Mouse (Mus musculus) lung, postnatal 0 days (tissue): ENCODE results near the gene Ptger4. TPM values are rescaled to one million over a fixed set of nuclear protein-coding genes. Genes with fewer than 3 reads are reported as not detected.

Experiments
- ATAC-seq: fragments of 200-750 bp; cut with Nextera tagmentation; 2 replicates; pipeline ENCODE4 v1.8.0; 2017; ENCODE audit warnings: moderate library complexity
- DNase-seq: peaks from one replicate; pipeline ENCODE4 v3.0.0-alpha.2; 2016; ENCODE audit warnings: low spot score
- H3K27ac ChIP-seq: fragments of 300-500 bp; sonication (generic); 2 replicates; pipeline ENCODE4 v1.5.1; 2014; ENCODE audit warnings: antibody characterized with exemption, mild to moderate bottlenecking, low read length, mixed read lengths
- H3K27me3 ChIP-seq: fragments of 300-500 bp; sonication (generic); replicated peaks from 2 replicates; pipeline ENCODE4 v1.6.1; 2014; ENCODE audit warnings: low read length, mixed read lengths; ENCODE audit not compliant: insufficient read depth
- H3K36me3 ChIP-seq: fragments of 300-500 bp; sonication (generic); 2 replicates; pipeline ENCODE4 v1.6.1; 2014; ENCODE audit warnings: low read length, mixed read lengths; ENCODE audit not compliant: insufficient read depth
- H3K4me1 ChIP-seq: fragments of 300-500 bp; sonication (generic); 2 replicates; pipeline ENCODE4 v1.6.1; 2014; ENCODE audit warnings: antibody characterized with exemption, low read depth, low read length, mixed read lengths; ENCODE audit not compliant: insufficient read depth
- H3K4me2 ChIP-seq: fragments of 300-500 bp; sonication (generic); replicated peaks from 2 replicates; pipeline ENCODE4 v1.6.1; 2014; ENCODE audit warnings: low read depth, mild to moderate bottlenecking, low read length, moderate library complexity, mixed read lengths
- H3K4me3 ChIP-seq: fragments of 300-500 bp; sonication (generic); 2 replicates; pipeline ENCODE4 v1.5.1; 2014; ENCODE audit warnings: low read depth, low read length
- H3K9ac ChIP-seq: fragments of 300-500 bp; sonication (generic); replicated peaks from 2 replicates; pipeline ENCODE4 v1.6.1; 2014; ENCODE audit warnings: low read depth, mild to moderate bottlenecking
- H3K9me3 ChIP-seq: fragments of 300-500 bp; sonication (generic); 2 replicates; pipeline ENCODE4 v1.6.1; 2016; ENCODE audit warnings: low read length, mixed read lengths
- CTCF ChIP-seq: IDR thresholded peaks from 2 replicates; pipeline ENCODE4 v1.5.1; 2016; ENCODE audit warnings: antibody characterized with exemption, mild to moderate bottlenecking
- EP300 ChIP-seq: IDR thresholded peaks from 2 replicates; pipeline ENCODE4 v1.6.1; 2016; ENCODE audit warnings: antibody characterized with exemption, mild to moderate bottlenecking, control low read depth
- WGBS: fragments of 180-500 bp; shearing (Covaris S2); extraction: QIAGEN DNeasy Blood & Tissue Kit; methylation state at CpG from one replicate; pipeline ENCODE4 v1.1.7; 2014; 5-methylcytosine and 5-hydroxymethylcytosine counted together
- polyA plus RNA-seq: library from polyadenylated mRNA; unstranded; fragments of >200 nt; fragmentation: Nextera tagmentation; extraction: Ambion mirVana; gene quantifications from 2 replicates; pipeline ENCODE4 v1.2.1, GENCODE M21; 2015

Ptger4 gene
- polyA plus RNA-seq, 1 experiment from 2014 or later, result 4.2 TPM

DNA sequence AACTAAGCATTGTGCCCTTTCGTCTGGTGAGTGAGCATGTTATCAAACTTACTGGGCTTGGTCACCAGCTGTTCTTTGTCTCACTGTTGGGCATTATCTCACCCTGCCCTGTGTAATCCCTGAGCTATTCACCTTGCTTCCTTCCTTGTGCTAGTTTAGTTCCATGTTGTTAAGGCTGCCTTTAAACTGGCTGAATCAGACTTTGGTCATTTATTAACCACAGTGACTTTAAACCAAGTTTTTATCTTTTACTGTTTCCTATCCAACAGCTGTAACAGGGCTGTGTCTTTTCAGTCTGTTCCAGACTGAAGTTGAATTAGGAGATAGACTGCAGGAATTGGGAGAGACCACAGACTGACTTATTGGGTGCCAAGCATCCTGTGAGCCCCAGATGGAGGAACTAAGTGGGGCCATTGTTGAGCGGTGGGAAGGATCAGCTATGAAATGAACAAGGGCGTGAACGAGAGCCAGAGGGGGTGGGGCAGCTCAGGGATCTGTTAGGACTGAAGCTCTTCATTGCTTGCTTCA lies 47.9 kb downstream of the Ptger4 start:
- peak; percentile 24 for DNase-seq
- no peaks in the 10 kb centered on the region for H3K9me3 ChIP-seq
- H3K9ac ChIP-seq, result no peak overlapping the region
- no peak overlapping the region for H3K4me2 ChIP-seq
- 29% methylated on average over 4 of the region's 4 CpGs for WGBS
- no peaks in the 10 kb centered on the region for H3K36me3 ChIP-seq
- H3K4me1 ChIP-seq, result no peaks in the 10 kb centered on the region
- H3K27ac ChIP-seq, result no peak overlapping the region
- no peak overlapping the region for H3K4me3 ChIP-seq
- TF ChIP-seq EP300, result no peak
- no peak for TF ChIP-seq CTCF
- peak; percentile 44; the same call in 1 of the 2 replicates for ATAC-seq
- H3K27me3 ChIP-seq, result no peaks in the 10 kb centered on the region

GRCm38 (mm10) chr15:5194931-5195330 lies 49.1 kb downstream of the Ptger4 start:
- ATAC-seq, result no peak
- DNase-seq, result no peak
- 87% methylated on average over 9 of the region's 9 CpGs for WGBS
- no peaks in the 10 kb centered on the region for H3K4me1 ChIP-seq
- 0 out of 2 replicates have a peak, but pooled peaks cover 2% of the 10 kb centered on the region for H3K36me3 ChIP-seq
- H3K27ac ChIP-seq, result no peak overlapping the region
- H3K4me2 ChIP-seq, result no peak overlapping the region
- no peak overlapping the region for H3K9ac ChIP-seq
- no peak overlapping the region for H3K4me3 ChIP-seq
- no peaks in the 10 kb centered on the region for H3K27me3 ChIP-seq
- no peaks in the 10 kb centered on the region for H3K9me3 ChIP-seq
- TF ChIP-seq EP300, result no peak
- no peak for TF ChIP-seq CTCF

DNA sequence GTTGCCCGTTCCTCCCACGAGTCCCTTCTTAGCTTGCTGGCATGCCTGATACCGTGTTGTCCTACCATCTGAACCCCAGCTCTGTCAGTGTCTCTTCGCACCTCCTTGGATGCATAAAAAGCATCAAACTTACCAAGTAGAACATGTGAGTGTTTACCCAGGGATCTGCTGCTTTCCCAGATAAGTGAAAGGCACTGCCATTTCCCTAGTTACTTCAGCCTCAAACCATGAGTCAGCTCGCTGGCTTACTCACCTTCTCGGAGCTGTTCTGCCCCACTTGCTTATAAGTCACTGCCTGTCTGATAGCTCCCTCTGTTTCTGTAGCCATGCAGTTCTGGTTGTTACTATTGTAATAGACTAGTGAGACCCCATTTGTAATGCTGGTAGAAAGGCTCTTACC lies 49.5 kb downstream of the Ptger4 start:
- no peak overlapping the region for H3K4me3 ChIP-seq
- H3K4me1 ChIP-seq, result no peaks in the 10 kb centered on the region
- no peak for DNase-seq
- no peak overlapping the region for H3K9ac ChIP-seq
- no peak for TF ChIP-seq CTCF
- TF ChIP-seq EP300, result no peak
- no peaks in the 10 kb centered on the region for H3K27me3 ChIP-seq
- H3K36me3 ChIP-seq, result 0 out of 2 replicates have a peak, but pooled peaks cover 4% of the 10 kb centered on the region
- ATAC-seq, result no peak
- no peak overlapping the region for H3K27ac ChIP-seq
- 89% methylated on average over 6 of the region's 6 CpGs for WGBS
- no peak overlapping the region for H3K4me2 ChIP-seq
- no peaks in the 10 kb centered on the region for H3K9me3 ChIP-seq

DNA sequence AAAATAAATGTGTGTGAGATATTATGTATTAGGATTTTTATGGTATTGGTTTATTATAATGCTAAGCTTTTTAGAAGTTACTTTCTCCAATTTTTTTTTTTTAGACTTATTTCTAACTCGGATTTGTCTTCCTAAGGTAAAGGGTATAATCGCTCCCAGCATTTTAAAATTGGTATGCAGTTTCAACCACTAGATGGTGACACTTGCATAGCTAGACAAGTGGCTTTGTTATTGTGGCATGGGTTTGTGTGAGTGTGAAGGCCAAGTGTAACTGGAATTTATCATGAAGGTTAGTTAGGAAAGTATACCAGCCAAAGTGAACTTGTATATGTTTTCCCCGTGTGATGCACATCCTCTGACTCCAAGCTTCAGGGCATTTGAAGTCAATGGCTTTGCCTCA lies 50.2 kb downstream of the Ptger4 start:
- no peaks in the 10 kb centered on the region for H3K9me3 ChIP-seq
- no peak overlapping the region for H3K9ac ChIP-seq
- H3K27ac ChIP-seq, result no peak overlapping the region
- TF ChIP-seq EP300 (no peak), CTCF (peak; percentile 69)
- no peak for ATAC-seq
- no peak overlapping the region for H3K4me2 ChIP-seq
- 74% methylated on average over 3 of the region's 3 CpGs for WGBS
- DNase-seq, result peak; percentile 26
- H3K4me1 ChIP-seq, result no peaks in the 10 kb centered on the region
- H3K27me3 ChIP-seq, result no peaks in the 10 kb centered on the region
- H3K4me3 ChIP-seq, result no peak overlapping the region
- H3K36me3 ChIP-seq, result 0 out of 2 replicates have a peak, but pooled peaks cover 4% of the 10 kb centered on the region

DNA sequence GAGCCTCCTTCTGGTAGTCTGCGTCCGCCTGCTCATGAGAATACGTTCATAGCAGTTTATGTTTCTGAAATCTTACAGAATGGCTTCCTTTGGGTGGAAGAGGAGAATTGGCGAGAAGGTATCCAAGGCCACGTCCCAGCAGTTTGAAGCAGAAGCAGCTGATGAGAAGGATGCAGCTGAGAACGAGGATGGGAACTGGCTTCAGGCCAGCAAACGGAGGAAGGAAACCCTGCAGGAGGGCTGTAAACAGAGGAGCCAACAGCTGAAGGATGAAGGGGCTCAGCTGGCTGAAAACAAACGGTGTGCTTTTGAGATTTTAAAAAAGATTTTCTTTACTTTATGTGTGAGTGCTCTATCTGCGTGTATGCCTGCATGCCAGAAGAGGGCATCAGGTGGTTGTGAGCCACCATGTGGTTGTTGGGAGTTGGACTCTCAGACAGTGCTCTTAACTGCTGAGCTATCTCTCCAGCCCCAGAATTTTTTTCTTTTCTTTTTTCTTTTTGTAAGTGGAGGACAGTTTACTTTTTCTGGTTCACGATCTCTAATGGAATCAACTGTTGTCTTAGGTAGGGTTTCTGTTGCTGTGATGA lies 54.4 kb downstream of the Ptger4 start:
- peak; percentile 19 for DNase-seq
- H3K27ac ChIP-seq, result no peak overlapping the region
- 44% methylated on average over 10 of the region's 10 CpGs for WGBS
- ATAC-seq, result no peak
- no peaks in the 10 kb centered on the region for H3K27me3 ChIP-seq
- H3K4me2 ChIP-seq, result no peak overlapping the region
- H3K9ac ChIP-seq, result no peak overlapping the region
- peaks cover 6% of the 10 kb centered on the region; the same call in 1 of the 2 replicates for H3K4me1 ChIP-seq
- H3K4me3 ChIP-seq, result no peak overlapping the region
- 0 out of 2 replicates have a peak, but pooled peaks cover 4% of the 10 kb centered on the region for H3K36me3 ChIP-seq
- TF ChIP-seq CTCF (peak; percentile 41), EP300 (no peak)
- H3K9me3 ChIP-seq, result no peaks in the 10 kb centered on the region

DNA sequence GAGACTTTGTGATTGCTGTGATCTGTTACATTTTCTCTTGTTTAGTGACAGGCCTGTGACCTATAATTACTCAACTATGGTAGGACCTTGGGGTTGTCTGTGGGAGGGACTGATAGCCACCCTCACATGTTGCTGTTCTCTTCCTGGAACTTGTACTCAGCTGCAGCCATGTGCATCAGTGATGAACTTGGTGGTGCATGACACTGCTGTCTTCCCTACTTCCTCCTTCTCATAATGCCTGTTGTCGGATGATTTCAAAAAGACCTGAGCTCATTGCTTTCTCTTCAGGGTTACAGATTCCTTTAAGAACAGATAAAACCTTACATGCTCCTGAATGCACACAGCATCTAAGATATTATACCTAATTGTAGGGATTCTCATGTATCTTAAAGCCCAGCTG lies 56.0 kb downstream of the Ptger4 start:
- WGBS, result 100% methylated on average over 1 of the region's 1 CpGs
- ATAC-seq (no peak), DNase-seq (no peak)
- H3K9ac ChIP-seq, result no peak overlapping the region
- no peak overlapping the region for H3K4me2 ChIP-seq
- peaks cover 6% of the 10 kb centered on the region; the same call in 1 of the 2 replicates for H3K4me1 ChIP-seq
- no peaks in the 10 kb centered on the region for H3K9me3 ChIP-seq
- 0 out of 2 replicates have a peak, but pooled peaks cover 4% of the 10 kb centered on the region for H3K36me3 ChIP-seq
- TF ChIP-seq CTCF (no peak), EP300 (no peak)
- no peaks in the 10 kb centered on the region for H3K27me3 ChIP-seq
- no peak overlapping the region for H3K4me3 ChIP-seq
- H3K27ac ChIP-seq, result no peak overlapping the region
